Mouse (Mus musculus) inflammation-experienced regulatory T-cells, adult 6 months (primary cell): ENCODE results near the gene Dop1a. TPM values are rescaled to one million over a fixed set of nuclear protein-coding genes. Genes with fewer than 3 reads are reported as not detected.
"Not testable (repeated sequence)": the region's sequence is repeated elsewhere in the genome, so short reads cannot be mapped to it uniquely, and the experiment has no call there.

Experiments used
- ATAC-seq: one replicate; pipeline ENCODE4 v1.8.0; 2017
- polyA plus RNA-seq, 3 experiments: library from polyadenylated mRNA; unstranded; fragments of 100-300 nt; shearing (Covaris generic); gene quantifications; one replicate each; pipeline ENCODE4 v1.2.1; 2017

Dop1a gene
- polyA plus RNA-seq, 3 experiments from 2014 or later: 17.3 to 41.2 (median 32.1) TPM

DNA sequence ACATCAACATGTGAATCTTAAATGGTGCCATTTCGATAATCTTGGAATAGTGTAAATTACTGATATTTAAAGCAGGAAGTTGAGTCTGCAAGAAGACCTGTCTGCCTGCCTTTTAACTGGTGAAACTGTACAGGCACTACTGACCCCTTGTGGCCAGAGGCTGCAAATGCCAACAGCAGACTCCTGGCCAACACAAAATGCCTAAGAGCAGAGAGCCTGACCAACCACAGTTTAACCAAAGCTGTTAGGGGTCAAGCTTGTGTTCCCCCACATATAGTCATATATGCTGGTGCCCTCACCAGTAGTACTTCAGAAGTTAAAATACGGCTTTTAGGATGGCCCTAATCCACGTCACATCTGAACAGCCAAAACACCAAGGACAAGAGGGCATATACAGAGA is 116.8 kb downstream of the Dop1a start:
- ATAC-seq: peak; percentile 96

- ATAC-seq: no peak
These were observed 120.3 kb downstream of the Dop1a start for GRCm38 (mm10) chr9:86587019-86587795.

GRCm38 (mm10) chr9:86592676-86593668 is 126.0 kb downstream of the Dop1a start:
- no peak for ATAC-seq

DNA sequence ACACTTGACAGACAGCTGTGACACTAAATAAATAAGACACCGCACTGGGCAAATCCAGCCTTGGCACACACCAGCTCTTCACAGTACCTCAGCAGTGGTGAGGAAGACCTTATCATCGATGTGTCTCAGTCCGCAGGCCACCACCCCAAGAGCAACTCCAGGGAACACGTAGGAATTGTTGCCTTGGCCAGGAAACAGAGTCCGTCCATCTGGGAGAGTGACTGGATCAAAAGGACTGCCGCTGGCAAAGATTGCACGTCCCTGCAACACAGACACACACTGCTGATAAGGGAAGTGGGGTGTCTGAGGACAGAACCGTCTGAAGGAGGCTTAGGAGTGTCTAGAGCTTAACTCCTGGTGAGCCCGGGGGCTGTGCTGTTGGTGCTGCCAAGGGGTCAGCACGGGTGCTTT is 127.4 kb downstream of the Dop1a start:
- ATAC-seq: not testable (repeated sequence)

DNA sequence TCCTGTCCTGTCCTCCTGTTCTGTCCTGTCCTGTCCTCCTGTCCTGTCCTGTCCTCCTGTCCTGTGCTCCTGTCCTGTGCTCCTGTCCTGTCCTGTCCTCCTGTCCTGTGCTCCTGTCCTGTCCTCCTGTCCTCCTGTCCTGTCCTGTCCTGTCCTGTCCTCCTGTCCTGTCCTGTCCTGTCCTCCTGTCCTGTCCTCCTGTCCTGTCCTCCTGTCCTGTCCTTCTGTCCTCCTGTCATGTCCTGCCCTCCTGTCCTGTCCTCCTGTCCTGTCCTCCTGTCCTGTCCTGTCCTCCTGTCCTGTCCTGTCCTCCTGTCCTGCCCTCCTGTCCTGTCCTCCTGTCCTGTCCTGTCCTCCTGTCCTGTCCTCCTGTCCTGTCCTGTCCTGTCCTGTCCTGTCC is 130.0 kb downstream of the Dop1a start:
- ATAC-seq: not testable (repeated sequence)

DNA sequence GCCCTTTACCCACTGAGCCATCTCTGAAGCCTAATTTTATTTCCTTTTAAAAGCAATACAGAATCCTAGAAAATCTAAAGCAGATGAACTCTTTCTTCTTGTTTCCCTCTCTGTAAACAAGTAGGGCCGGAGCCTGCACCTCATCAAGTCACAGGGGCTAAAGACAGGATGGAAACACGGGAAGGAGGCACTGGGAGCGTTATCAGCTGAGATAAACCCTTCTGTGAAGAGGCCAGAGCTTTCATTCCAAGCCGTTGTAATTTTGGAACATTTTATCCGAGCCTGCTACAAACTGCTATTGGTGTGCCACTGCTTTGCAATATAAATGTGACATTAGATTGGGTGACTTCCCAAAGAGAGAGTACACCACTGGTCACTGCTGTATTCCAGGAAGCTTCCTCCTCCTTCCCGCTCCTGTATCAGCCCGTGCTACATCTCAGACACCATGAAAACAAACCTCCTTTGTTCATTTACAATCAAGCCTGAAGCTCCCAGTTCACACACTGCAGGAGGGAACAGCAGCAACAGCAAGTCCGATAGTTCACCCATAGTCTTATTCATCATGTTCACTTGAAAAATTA is 132.9 kb downstream of the Dop1a start:
- ATAC-seq: no peak

Other genes starting within 250 kb of the Dop1a start
- 1 to 10 TPM; 1.8 to 5.2 (median 4.7) TPM for gene Ube2cbp, start 2.2 kb upstream of the Dop1a start, polyA plus RNA-seq
- 10 to 100 TPM; 16.4 to 21.3 (median 19.2) TPM for gene Pgm3, start 104.7 kb downstream of the Dop1a start, polyA plus RNA-seq
- 1 to 10 TPM; 4.6 to 5.7 (median 5.6) TPM for gene Rwdd2a, start 104.8 kb downstream of the Dop1a start, polyA plus RNA-seq
- gene Me1, start 228.8 kb downstream of the Dop1a start, polyA plus RNA-seq: under 1 TPM in 1 of 3 experiments, not detected in 2; 0.09 TPM